Mouse (Mus musculus): ENCODE measurements around the gene Ubap2l. TPM values are rescaled to one million over a fixed set of nuclear protein-coding genes. Genes with fewer than 3 reads are reported as not detected.
A peak's percentile ranks its signal among the peaks of the same experiment; 100 is the strongest.

Ubap2l gene
- polyA plus RNA-seq, 1 experiment from 2014 or later = 120 TPM

DNA sequence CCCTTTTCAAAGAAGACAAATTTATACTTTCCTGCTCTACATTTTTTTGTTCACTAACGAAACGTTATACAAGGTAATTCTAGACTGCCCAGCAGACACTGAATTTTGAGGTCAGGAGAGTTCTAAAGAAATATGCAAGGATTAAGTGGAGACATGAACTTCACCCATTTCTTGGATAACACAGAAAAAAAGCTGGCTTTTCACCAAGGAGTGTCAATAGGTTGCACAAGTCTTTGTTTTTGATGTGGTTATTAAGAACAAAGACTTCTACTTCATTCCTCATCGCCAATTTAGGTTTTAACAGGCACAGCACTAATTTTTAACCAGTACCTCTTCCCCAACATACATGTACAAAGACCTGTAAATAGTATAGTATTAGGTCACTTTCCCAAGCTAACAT lies 2.7 kb downstream of the Ubap2l start:
- Histone ChIP-seq H3K4me1 (ENCODE audit: control insufficient read depth, insufficient read depth, low read length) (peaks cover 25% of the 10 kb centered on the region), H3K9me3 (replicated peaks; ENCODE audit: control insufficient read depth, low read length, poor library complexity, severe bottlenecking) (no peaks in the 10 kb centered on the region), H3K36me3 (ENCODE audit: control insufficient read depth, insufficient read depth, low read length) (peaks cover 3% of the 10 kb centered on the region), H3K27me3 (ENCODE audit: control insufficient read depth, insufficient read depth, low read depth, low read length) (no peaks in the 10 kb centered on the region), H3K4me2 (ENCODE audit: low read length) (no peak overlapping the region), H3K4me3 (ENCODE audit: low read depth, low read length) (no peak overlapping the region), H3K9ac (ENCODE audit: low read depth, low read length) (no peak overlapping the region), H3K27ac (ENCODE audit: low read length) (no peak overlapping the region)
- no peak for ATAC-seq
- 73% methylated on average over 3 of the region's 3 CpGs for WGBS

DNA sequence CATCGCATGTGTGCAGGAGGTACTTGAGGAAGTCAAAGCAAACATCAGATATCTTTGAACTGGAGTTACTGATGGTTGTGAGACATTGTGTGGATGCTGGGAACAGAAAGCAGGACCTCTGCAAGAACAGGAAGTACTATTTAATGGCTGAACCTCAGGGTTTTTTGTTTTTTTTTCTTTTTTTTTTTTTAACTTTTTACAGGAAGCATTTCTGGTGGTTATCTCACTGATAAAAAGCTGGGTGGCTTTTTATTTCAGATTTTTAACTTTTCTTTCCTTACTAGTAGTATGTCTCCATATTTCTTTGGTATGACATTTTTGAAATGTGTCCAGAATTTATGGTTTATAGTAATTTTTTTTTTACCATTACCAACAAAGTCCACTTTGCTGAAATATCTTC lies 16.2 kb downstream of the Ubap2l start:
- peaks cover 27% of the 10 kb centered on the region for H3K36me3 ChIP-seq (ENCODE audit: control insufficient read depth, insufficient read depth, low read length)
- H3K4me1 ChIP-seq (ENCODE audit: control insufficient read depth, insufficient read depth, low read length) = no peaks in the 10 kb centered on the region
- H3K4me2 ChIP-seq (ENCODE audit: low read length) = no peak overlapping the region
- H3K27me3 ChIP-seq (ENCODE audit: control insufficient read depth, insufficient read depth, low read depth, low read length) = no peaks in the 10 kb centered on the region
- no peaks in the 10 kb centered on the region for H3K9me3 ChIP-seq (replicated peaks; ENCODE audit: control insufficient read depth, low read length, poor library complexity, severe bottlenecking)
- 100% methylated on average over 1 of the region's 1 CpGs for WGBS
- no peak overlapping the region for H3K27ac ChIP-seq (ENCODE audit: low read length)
- H3K9ac ChIP-seq (ENCODE audit: low read depth, low read length) = no peak overlapping the region
- ATAC-seq = no peak
- no peak overlapping the region for H3K4me3 ChIP-seq (ENCODE audit: low read depth, low read length)

DNA sequence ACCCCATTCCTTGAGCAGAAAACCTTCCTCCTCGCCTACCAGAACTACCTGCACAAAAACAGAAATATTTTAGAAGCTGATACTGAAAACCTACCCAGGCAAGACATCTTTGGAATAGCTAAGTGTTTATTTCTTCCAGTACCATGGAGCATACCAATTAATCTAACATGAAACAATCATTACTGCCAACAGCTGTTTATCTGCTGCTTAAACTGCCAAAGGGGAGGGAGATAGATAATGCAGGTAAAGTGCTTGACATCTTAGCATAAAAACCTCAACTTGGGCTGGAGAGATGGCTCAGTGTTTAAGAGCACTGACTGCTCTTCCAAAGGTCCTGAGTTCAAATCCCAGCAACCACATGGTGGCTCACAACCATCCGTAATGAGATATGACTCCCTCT lies 17.8 kb downstream of the Ubap2l start:
- H3K27ac ChIP-seq (ENCODE audit: low read length) = no peak overlapping the region
- no peak overlapping the region for H3K4me2 ChIP-seq (ENCODE audit: low read length)
- H3K4me1 ChIP-seq (ENCODE audit: control insufficient read depth, insufficient read depth, low read length) = no peaks in the 10 kb centered on the region
- H3K36me3 ChIP-seq (ENCODE audit: control insufficient read depth, insufficient read depth, low read length) = peaks cover 30% of the 10 kb centered on the region
- H3K9me3 ChIP-seq (replicated peaks; ENCODE audit: control insufficient read depth, low read length, poor library complexity, severe bottlenecking) = no peaks in the 10 kb centered on the region
- H3K4me3 ChIP-seq (ENCODE audit: low read depth, low read length) = no peak overlapping the region
- H3K9ac ChIP-seq (ENCODE audit: low read depth, low read length) = no peak overlapping the region
- 95% methylated on average over 2 of the region's 2 CpGs for WGBS
- no peak for ATAC-seq
- no peaks in the 10 kb centered on the region for H3K27me3 ChIP-seq (ENCODE audit: control insufficient read depth, insufficient read depth, low read depth, low read length)

DNA sequence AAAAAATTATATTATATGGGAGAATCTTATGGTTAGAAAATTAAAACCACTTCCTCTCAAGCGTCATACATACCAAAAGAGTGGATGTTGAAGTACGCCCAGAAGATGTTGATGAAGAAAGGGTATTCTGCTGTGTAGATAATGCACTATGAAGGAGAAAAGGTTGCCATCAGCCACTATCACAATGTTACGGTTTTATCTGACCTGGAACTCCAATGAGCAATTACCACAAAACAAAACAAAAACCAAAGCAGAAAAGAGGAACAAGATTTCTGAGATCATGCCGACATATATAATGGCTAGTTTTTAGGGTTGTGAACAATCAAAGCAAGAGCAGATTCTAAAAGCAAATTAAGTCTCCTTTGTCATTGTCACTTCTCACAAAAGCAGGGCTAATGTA lies 35.8 kb downstream of the Ubap2l start:
- Histone ChIP-seq H3K4me1 (ENCODE audit: control insufficient read depth, insufficient read depth, low read length) (no peaks in the 10 kb centered on the region), H3K27me3 (ENCODE audit: control insufficient read depth, insufficient read depth, low read depth, low read length) (no peaks in the 10 kb centered on the region), H3K4me3 (ENCODE audit: low read depth, low read length) (no peak overlapping the region), H3K9me3 (replicated peaks; ENCODE audit: control insufficient read depth, low read length, poor library complexity, severe bottlenecking) (no peaks in the 10 kb centered on the region), H3K36me3 (ENCODE audit: control insufficient read depth, insufficient read depth, low read length) (peaks cover 54% of the 10 kb centered on the region), H3K9ac (ENCODE audit: low read depth, low read length) (no peak overlapping the region), H3K27ac (ENCODE audit: low read length) (no peak overlapping the region), H3K4me2 (ENCODE audit: low read length) (no peak overlapping the region)
- WGBS = 94% methylated on average over 4 of the region's 4 CpGs
- ATAC-seq = no peak

DNA sequence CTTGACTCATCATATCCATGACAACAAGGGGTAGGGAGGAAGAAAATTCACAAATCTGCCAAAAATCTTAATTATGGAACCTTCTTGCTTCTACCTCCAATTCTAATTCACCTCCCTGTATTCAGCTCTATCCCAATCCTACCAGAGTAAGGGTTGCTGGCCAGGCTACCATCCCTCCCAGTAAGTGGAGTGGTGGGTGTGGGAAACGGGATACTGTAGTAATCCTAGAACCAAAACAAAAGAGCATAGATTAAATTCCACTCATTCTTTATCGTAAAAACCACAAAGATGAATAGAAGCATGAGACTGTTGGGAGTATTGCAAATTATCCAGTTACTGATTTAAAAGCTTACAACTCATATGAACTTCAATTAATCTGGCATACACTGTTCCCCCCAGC lies 42.1 kb downstream of the Ubap2l start:
- Histone ChIP-seq H3K4me1 (ENCODE audit: control insufficient read depth, insufficient read depth, low read length) (no peaks in the 10 kb centered on the region), H3K4me3 (ENCODE audit: low read depth, low read length) (no peak overlapping the region), H3K27ac (ENCODE audit: low read length) (no peak overlapping the region), H3K27me3 (ENCODE audit: control insufficient read depth, insufficient read depth, low read depth, low read length) (no peaks in the 10 kb centered on the region), H3K4me2 (ENCODE audit: low read length) (no peak overlapping the region), H3K9ac (ENCODE audit: low read depth, low read length) (no peak overlapping the region), H3K9me3 (replicated peaks; ENCODE audit: control insufficient read depth, low read length, poor library complexity, severe bottlenecking) (no peaks in the 10 kb centered on the region), H3K36me3 (ENCODE audit: control insufficient read depth, insufficient read depth, low read length) (peaks cover 55% of the 10 kb centered on the region)
- 85% methylated on average over 2 of the region's 2 CpGs for WGBS
- ATAC-seq = no peak

DNA sequence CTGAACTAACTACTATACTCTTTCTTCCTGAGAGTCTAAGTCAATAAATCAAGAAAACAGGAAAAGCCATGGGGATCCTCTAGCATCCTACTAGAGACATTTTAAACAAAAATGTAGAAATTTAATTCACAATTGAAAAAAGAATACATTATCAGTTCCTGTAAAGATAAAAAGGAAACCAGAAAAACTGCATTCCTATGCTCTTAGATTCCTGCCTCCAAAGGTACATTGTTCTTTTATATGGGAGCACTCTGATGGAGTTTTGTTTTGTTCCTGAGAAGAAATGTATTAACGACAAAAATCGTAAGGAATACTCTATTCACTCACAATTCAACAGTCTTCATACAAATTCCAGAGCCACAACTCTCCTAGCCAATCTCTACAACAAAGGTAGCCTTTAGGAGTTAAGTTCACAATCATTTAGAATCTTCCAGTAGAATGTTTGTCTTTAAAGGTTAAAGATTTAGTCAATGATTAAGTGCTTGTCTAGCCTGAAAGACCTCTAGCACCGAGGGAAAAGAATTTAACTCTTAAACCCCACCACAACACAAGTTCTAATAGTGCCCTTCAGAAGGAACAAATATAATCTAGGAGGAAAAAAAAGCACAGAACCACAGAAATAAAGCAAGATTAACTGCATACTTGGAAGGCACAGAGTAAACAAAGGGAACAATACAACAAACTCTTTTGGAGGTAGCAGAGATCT lies 48.2 kb downstream of the Ubap2l start:
- H3K4me2 ChIP-seq (ENCODE audit: low read length) = no peak overlapping the region
- H3K4me1 ChIP-seq (ENCODE audit: control insufficient read depth, insufficient read depth, low read length) = peaks cover 2% of the 10 kb centered on the region; the same call in 1 of the 2 replicates
- H3K27me3 ChIP-seq (ENCODE audit: control insufficient read depth, insufficient read depth, low read depth, low read length) = no peaks in the 10 kb centered on the region
- peaks cover 34% of the 10 kb centered on the region for H3K36me3 ChIP-seq (ENCODE audit: control insufficient read depth, insufficient read depth, low read length)
- no peak overlapping the region for H3K27ac ChIP-seq (ENCODE audit: low read length)
- 81% methylated on average over 3 of the region's 3 CpGs for WGBS
- no peak overlapping the region for H3K4me3 ChIP-seq (ENCODE audit: low read depth, low read length)
- H3K9ac ChIP-seq (ENCODE audit: low read depth, low read length) = no peak overlapping the region
- no peak for ATAC-seq
- H3K9me3 ChIP-seq (replicated peaks; ENCODE audit: control insufficient read depth, low read length, poor library complexity, severe bottlenecking) = no peaks in the 10 kb centered on the region

DNA sequence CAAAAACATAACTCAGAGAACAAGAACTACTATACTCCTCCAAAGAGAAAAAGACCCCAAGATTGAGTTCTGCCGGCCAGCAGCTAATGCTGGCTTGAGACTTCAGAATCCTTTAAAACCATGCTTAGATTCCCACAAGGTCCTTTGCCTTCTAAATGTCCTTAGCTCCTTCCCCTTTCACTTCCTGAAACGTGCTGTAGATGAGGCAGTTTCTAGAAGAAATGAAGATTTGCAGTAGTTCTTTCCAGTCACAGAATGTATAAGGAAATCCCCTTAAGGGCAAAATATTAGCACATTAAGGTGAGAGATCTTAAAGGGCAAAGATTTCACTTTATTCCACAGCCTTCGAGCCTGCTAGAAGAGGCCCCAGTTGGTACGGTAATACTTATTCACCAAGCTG lies 52.6 kb downstream of the Ubap2l start:
- peaks cover 13% of the 10 kb centered on the region for H3K36me3 ChIP-seq (ENCODE audit: control insufficient read depth, insufficient read depth, low read length)
- ATAC-seq = no peak
- no peak overlapping the region for H3K27ac ChIP-seq (ENCODE audit: low read length)
- H3K9me3 ChIP-seq (replicated peaks; ENCODE audit: control insufficient read depth, low read length, poor library complexity, severe bottlenecking) = no peaks in the 10 kb centered on the region
- peaks cover 14% of the 10 kb centered on the region for H3K4me1 ChIP-seq (ENCODE audit: control insufficient read depth, insufficient read depth, low read length)
- H3K9ac ChIP-seq (ENCODE audit: low read depth, low read length) = no peak overlapping the region
- H3K4me3 ChIP-seq (ENCODE audit: low read depth, low read length) = no peak overlapping the region
- H3K4me2 ChIP-seq (ENCODE audit: low read length) = no peak overlapping the region
- WGBS = 90% methylated on average over 4 of the region's 4 CpGs
- no peaks in the 10 kb centered on the region for H3K27me3 ChIP-seq (ENCODE audit: control insufficient read depth, insufficient read depth, low read depth, low read length)

DNA sequence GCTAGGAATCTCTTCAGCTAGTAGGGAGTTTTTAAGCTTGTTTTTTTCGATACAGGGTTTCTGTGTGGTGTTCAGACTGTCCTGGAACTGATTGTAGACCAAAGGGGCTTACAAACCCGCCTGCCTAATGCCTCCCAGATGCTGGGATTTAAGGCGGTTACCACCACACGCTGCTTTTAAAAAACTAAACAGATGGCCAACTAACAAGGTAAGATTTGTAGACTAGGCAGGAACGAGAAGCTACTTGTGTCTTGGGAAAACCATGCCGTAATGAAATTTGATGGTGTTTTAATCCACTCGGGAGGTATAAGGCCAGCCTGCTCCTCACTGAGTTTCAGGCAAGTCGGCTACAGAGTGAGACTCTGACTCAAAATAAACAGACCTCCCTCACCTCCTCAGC lies 53.3 kb downstream of the Ubap2l start:
- peak overlapping the region; percentile 92 for H3K27ac ChIP-seq (ENCODE audit: low read length)
- H3K9ac ChIP-seq (ENCODE audit: low read depth, low read length) = peak overlapping the region; percentile 82
- peak overlapping the region; percentile 56 for H3K4me2 ChIP-seq (ENCODE audit: low read length)
- H3K36me3 ChIP-seq (ENCODE audit: control insufficient read depth, insufficient read depth, low read length) = peaks cover 18% of the 10 kb centered on the region
- WGBS = 18% methylated on average over 8 of the region's 8 CpGs
- peak overlapping the region; percentile 76 for H3K4me3 ChIP-seq (ENCODE audit: low read depth, low read length)
- H3K27me3 ChIP-seq (ENCODE audit: control insufficient read depth, insufficient read depth, low read depth, low read length) = no peaks in the 10 kb centered on the region
- H3K4me1 ChIP-seq (ENCODE audit: control insufficient read depth, insufficient read depth, low read length) = peaks cover 14% of the 10 kb centered on the region
- no peaks in the 10 kb centered on the region for H3K9me3 ChIP-seq (replicated peaks; ENCODE audit: control insufficient read depth, low read length, poor library complexity, severe bottlenecking)
- ATAC-seq = no peak; the same call in 1 of the 2 replicates

DNA sequence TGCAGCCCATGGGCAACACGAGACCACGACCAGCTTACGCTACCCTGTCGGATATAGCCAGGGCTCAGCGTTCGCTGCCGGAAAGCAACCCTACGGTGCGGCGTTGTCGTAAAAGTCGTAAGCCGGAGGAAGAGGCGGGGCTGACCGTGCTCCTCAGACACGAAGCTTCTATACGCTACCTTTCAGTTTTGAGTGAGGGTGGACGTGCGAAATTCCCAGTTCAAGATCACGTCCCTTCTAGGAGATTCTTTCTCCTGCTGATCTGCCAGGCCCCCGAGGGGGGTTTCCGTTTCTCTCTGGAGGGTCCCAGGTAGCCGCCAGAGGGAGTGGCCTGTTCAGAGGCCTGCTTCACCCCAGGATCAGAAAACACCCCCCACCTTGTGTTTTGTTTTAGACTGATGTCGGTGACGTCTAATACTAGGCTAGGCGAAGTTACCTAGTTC lies 53.8 kb downstream of the Ubap2l start, which contains the start of gene Hax1:
TSS of gene Hax1 (minus strand) at position 169 of the 443 bp plus-strand sequence.
- peak; percentile 96 for ATAC-seq
- H3K36me3 ChIP-seq (ENCODE audit: control insufficient read depth, insufficient read depth, low read length) = peaks cover 18% of the 10 kb centered on the region

More for the DNA sequence above, 53.8 kb downstream of the Ubap2l start, which contains the start of gene Hax1:
- H3K9me3 ChIP-seq (replicated peaks; ENCODE audit: control insufficient read depth, low read length, poor library complexity, severe bottlenecking) = no peaks in the 10 kb centered on the region
- H3K4me2 ChIP-seq (ENCODE audit: low read length) = peak within 1 kb of the TSS; percentile 77
- peaks cover 14% of the 10 kb centered on the region for H3K4me1 ChIP-seq (ENCODE audit: control insufficient read depth, insufficient read depth, low read length)
- H3K27ac ChIP-seq (ENCODE audit: low read length) = peak within 1 kb of the TSS; percentile 92
- H3K9ac ChIP-seq (ENCODE audit: low read depth, low read length) = peak within 1 kb of the TSS; percentile 82
- peak within 1 kb of the TSS; percentile 76 for H3K4me3 ChIP-seq (ENCODE audit: low read depth, low read length)
- H3K27me3 ChIP-seq (ENCODE audit: control insufficient read depth, insufficient read depth, low read depth, low read length) = no peaks in the 10 kb centered on the region
- 0% methylated on average over 26 of the region's 26 CpGs for WGBS
